Mouse (Mus musculus): Measurements from ENCODE around the gene Atpif1.
"Not testable (repeated sequence)": the region's sequence is repeated elsewhere in the genome, so short reads cannot be mapped to it uniquely, and the experiment has no call there.

The Atpif1 gene

DNA sequence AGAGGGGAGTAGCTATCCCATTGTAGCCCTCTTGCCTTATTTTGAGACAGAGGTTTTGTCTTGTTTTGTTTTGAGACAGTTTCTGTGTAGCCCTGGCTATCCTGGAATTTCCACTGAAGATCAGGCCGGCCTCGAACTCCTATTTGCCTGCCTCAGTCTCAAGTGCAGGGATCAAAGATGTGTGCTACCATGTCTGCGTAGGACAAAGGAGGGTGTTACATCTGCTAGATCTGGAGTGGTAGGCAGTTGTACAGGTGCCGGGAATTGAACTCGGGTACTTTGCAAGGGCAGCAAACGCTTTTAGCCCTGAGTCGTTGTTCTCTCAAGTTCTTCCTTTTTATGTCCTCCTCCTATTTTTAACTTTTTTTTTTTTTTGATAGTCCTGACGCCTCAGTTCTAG lies 42.4 kb downstream of the Atpif1 start:
- no peak for DNase-seq (ENCODE audit: low spot score)

DNA sequence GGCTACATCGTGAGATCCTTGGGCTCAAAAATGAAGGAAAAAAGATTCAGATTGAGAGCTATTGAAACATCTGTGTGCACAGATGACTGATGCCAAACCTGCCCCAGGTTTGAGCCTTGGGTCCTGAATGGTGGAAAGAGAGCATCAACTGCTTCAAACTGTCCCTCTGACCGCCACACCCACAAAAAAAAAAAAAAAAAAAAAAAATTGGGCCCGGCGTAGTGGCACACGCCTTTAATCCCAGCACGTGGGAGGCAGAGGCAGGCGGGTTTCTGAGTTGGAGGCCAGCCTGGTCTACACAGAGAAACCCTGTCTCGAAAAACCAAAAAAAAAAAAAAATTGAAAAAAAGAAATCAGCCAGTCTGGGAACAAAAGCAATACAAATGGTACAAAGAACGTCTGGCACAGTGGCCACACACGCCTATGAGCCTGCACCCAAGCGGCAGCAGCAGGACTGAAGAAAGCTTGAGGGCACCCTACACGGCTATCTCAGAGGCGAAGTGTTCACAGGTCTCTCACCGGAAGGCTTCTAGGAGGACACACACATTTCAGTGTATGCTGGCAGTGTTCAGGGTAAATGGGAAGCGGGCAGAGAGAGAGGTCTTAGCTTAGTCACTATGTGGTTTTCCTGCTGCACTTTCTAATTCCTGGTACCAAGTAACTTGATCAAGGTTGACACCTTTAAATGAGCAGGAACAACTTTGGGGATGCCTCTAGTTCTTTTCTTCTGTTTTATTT lies 43.0 kb downstream of the Atpif1 start:
- no peak for DNase-seq (ENCODE audit: low spot score)

DNA sequence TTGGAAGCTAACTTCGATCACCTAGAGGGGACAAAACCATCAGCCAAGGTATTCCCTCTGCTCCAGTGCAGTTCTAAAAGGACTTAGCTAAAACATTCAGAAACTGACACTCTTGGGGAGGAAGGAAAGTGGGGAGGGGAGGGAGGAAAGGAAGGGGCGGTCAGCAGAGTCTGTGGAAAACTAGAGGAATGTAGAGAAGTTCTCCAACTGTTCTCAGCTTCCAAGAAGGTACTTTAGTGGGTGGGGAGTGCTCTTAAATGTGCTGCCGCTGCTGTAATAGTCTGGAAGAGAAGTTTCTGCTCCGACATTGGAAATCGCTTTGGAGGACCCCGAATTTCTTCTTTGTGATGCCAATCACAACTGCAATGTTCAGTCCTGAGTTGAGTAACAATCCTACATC lies 44.5 kb downstream of the Atpif1 start:
- DNase-seq (ENCODE audit: low spot score), result no peak

DNA sequence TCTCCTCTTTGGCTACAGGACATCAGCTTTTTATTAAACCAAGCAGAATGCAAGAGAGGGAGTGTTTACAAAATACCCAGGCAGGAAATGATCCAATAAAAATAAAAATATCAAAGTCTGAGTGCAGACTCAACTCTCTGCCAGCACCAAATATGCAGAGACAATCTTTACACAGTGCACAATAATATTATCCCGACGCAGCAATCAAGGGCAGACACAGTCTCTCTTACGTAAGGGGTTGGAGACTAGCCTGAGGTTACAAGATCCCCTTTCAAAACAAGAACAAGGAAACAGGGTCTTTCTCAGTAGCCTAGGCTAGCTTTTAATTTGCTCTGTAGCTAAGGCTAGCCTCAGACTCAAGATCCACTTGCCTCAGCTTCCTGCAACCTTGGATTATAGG lies 44.9 kb downstream of the Atpif1 start:
- DNase-seq (ENCODE audit: low spot score), result no peak

DNA sequence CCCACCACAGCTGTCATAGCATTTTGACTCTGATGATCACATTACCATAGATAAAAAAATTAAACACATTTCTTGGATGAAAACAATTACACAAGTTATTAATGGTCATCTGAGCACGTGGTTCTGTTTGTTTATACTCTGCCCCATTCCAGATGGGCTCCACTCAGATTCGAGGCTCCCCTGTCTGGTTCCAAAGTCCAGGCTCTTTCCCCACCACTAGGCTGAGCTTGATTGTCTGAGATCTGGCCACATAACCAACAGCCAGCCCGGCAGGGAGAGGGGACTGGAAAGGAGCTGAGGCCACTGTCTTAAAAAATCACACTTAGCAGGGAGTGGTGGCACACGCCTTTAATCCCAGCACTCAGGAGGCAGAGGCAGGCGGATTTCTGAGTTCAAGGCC lies 48.6 kb downstream of the Atpif1 start:
- no peak for DNase-seq (ENCODE audit: low spot score)

DNA sequence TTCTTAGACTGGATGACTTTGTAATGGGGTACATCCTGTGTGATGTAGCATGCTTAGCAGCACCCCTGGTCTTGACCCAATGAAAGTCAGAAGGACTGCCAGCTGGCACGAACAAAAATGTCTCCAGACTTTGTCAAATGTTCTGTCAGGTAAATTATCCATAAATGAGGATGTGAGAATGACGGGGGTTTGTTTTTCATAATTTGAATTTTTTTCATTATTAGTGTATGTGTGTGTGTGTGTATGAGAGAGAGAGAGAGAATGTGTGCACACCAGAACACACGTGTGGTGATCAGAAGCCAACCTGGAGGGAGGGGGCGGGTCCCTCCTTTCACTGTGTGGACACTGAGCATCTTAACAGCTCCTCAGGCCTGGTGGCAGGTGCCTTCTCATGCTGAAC lies 49.2 kb downstream of the Atpif1 start:
- no peak for DNase-seq (ENCODE audit: low spot score)

DNA sequence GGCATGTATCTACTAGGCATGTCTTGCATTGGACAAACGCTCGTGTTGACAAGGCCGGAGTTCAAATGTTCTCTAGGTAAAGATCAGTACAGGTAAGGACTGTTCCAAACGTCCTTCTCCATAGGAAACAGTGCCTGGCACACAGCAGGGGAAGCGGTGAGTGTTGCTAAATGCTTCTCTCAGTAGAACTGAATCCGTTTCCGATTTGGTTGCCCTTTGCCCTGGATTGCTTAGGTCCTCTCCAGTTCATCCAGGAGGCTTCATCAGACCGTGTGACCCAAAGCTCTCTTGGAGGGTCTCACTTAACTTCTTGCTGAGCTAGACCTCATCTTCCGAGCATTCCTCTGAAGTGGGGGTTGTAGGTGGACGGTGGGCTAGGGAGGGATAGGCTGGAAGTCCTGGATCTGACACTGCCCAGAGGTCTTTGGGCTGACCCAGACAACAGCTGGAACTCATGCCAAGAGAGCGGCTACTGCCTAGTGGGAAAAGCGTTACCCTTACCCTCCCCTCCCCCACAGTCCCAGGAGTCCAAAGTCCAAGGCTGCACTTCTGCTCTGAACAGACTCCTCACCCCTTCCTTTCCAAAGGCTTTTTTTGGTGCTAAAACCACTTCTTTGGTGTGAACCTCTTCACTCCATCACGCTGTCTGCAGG lies 50.4 kb downstream of the Atpif1 start:
- no peak for DNase-seq (ENCODE audit: low spot score)

DNA sequence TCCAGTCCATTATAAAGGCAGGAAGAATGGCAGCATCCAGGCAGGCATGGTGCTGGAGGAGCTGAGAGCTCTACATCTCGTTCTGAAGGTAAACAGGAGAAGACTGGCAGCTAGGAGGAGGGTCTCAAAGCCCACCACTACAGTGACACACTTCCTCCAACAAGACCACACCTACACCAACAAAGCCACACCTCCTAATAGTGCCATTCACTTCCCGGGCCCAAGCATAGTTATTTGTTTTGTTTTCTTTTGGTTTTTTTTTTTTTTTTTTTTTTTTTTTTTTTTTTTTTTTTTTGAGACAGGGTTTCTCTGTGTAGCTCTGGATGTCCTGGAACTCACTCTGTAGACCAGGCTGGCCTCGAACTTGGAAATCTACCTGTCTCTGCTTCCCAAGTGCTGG lies 51.4 kb downstream of the Atpif1 start:
- not testable (repeated sequence) for DNase-seq (ENCODE audit: low spot score)

Measured in embryo, embryonic 10 days (tissue).